Mouse (Mus musculus): ENCODE data around the gene Zc3h4. TPM values are rescaled to one million over a fixed set of nuclear protein-coding genes. Genes with fewer than 3 reads are reported as not detected.

Gene Zc3h4
- total RNA-seq, 2 experiments from 2014 or later, result 44.0 to 54.3 TPM

GRCm38 (mm10) chr7:16475764-16476599, 75.3 kb downstream of the Zc3h4 start:
- DNase-seq, result no peak

GRCm38 (mm10) chr7:16476600-16476989, 75.9 kb downstream of the Zc3h4 start:
- DNase-seq, result peak; percentile 40

- no peak for DNase-seq
Observed at GRCm38 (mm10) chr7:16477628-16478027, 76.9 kb downstream of the Zc3h4 start, which contains the start of gene Npas1. Gene Npas1 (minus strand): TSS chr7:16477728.

Other genes with a start within 250 kb of the Zc3h4 start
- 10 to 100 TPM in 1 of 2 experiments, 1 to 10 TPM in 1; 9.6 to 12.2 TPM for gene Meis3, start 225.8 kb upstream of the Zc3h4 start, total RNA-seq (2021)
- gene Dhx34, start 178.9 kb upstream of the Zc3h4 start, total RNA-seq (2021), result 10 to 100 TPM; 10.4 to 14.9 TPM
- under 1 TPM; 0.36 to 0.67 TPM for gene C5ar2, start 156.8 kb upstream of the Zc3h4 start, total RNA-seq (2021)
- gene C5ar1, start 141.4 kb upstream of the Zc3h4 start, total RNA-seq (2021), result 1 to 10 TPM; 2.7 to 3.9 TPM
- gene Inafm1, start 127.3 kb upstream of the Zc3h4 start, total RNA-seq (2021), result 10 to 100 TPM; 20.4 to 24.2 TPM
- 10 to 100 TPM; 54.7 to 67.5 TPM for gene Ccdc9, start 114.1 kb upstream of the Zc3h4 start, total RNA-seq (2021)
- 10 to 100 TPM in 1 of 2 experiments, 1 to 10 TPM in 1; 7.9 to 13.9 TPM for gene Bbc3, start 92.5 kb upstream of the Zc3h4 start, total RNA-seq (2021)
- 10 to 100 TPM; 60.8 to 64.0 TPM for gene Sae1, start 13.1 kb upstream of the Zc3h4 start, total RNA-seq (2021)
- 10 to 100 TPM; 43.9 to 46.8 TPM for gene Tmem160, start 51.9 kb downstream of the Zc3h4 start, total RNA-seq (2021)
- gene Npas1, start 76.8 kb downstream of the Zc3h4 start, total RNA-seq (2021), result not detected
- 10 to 100 TPM; 49.3 to 56.1 TPM for gene Arhgap35, start 214.1 kb downstream of the Zc3h4 start, total RNA-seq (2021)